ENCODE assay signal across 28 mouse cellular contexts in the genomic region with DNA sequence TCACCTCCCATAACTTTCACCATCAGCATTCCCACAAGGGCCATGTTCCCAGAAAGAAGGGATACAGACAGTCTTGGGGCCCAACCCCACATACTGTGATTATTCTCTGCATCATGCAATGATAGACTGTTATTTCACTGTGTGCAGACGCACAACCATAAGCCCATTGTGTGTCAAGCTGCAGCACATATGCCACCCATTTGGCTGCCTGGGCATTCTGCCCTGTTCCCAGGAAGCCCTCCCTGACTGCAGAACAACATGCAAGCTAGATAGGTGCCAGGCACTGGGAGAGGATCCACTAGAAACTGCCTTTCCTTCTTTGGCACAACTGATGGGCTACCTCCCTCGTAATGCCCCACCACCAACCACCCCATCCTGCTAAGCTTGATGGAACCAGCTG. TPM values are rescaled to one million over a fixed set of nuclear protein-coding genes. Genes with fewer than 3 reads are reported as not detected.
A peak's percentile ranks its signal among the peaks of the same experiment; 100 is the strongest.
DNase-seq lines count a peak whose midpoint lies in the region; ATAC-seq and TF ChIP-seq lines count a peak whose summit lies in the region.
"Had no signal": no experiment of that assay in that cellular context is flagged by ENCODE, and none has a peak within 500 bp of the region (broad histone marks: within the 10 kb centered on the region; RNA-seq: fewer than 3 reads in every experiment).

No protein-coding gene starts in this region.

- H3K4me3 ChIP-seq in midbrain, embryonic 10.5 days = no peak overlapping the region
- H3K4me3 ChIP-seq: embryonic facial prominence, embryonic 13.5 days; erythroblast, embryonic 14.5 days; heart, embryonic 10.5 days; limb, embryonic 10.5 days; liver, embryonic 15.5 days; stomach, embryonic 15.5 days had no signal

- no peaks in the 10 kb centered on the region for H3K36me3 ChIP-seq in midbrain, embryonic 10.5 days
- H3K36me3 ChIP-seq: embryonic facial prominence, embryonic 13.5 days; G1E; heart, embryonic 10.5 days; limb, embryonic 10.5 days; liver, embryonic 15.5 days; stomach, embryonic 15.5 days had no signal

- ATAC-seq in cerebellum, adult (ENCODE audit: insufficient number of reproducible peaks, low FRiP score, low TSS enrichment) = no peak
- no peak for ATAC-seq in frontal cortex, adult (ENCODE audit: low TSS enrichment)
- ATAC-seq: inflammation-experienced regulatory T-cells, adult 6 months; Patski had no signal

- WGBS in midbrain, embryonic 10.5 days = 88% methylated on average over 2 of the region's 2 CpGs

- DNase-seq in cerebellum, adult 9-10 months = peak; percentile 68
- DNase-seq in brain, embryonic 14.5 days (ENCODE audit: low read depth) = peak; percentile 72
- DNase-seq in cerebellum, postnatal 25 days = peak; percentile 49 to 68
- DNase-seq in layer of hippocampus, adult 8-10 months (ENCODE audit: low spot score in 2 of 2) = peak; percentile 72 to 85
- no peak for DNase-seq in midbrain, embryonic 10.5 days (ENCODE audit: low spot score)
- DNase-seq in thymus, postnatal 4 days = no peak
- DNase-seq: adrenal gland, adult 2 months; gastrocnemius, postnatal 10 days; heart, postnatal 4 days; kidney, adult 18-20 months; kidney, postnatal 4 days; liver; lung, postnatal 4 days; right cerebral cortex, adult 18-20 months; right cerebral cortex, postnatal 4 days had no signal

- H3K4me1 ChIP-seq in midbrain, embryonic 10.5 days = no peaks in the 10 kb centered on the region
- H3K4me1 ChIP-seq: embryonic facial prominence, embryonic 13.5 days; limb, embryonic 10.5 days; liver, embryonic 15.5 days; stomach, embryonic 15.5 days had no signal

- no peak for TF ChIP-seq CTCF in brain, embryonic 14.5 days (IDR thresholded peaks at IDR 0.05; ENCODE audit: borderline replicate concordance, extremely low read depth, insufficient read depth, insufficient read length)

- no peak overlapping the region for H3K27ac ChIP-seq in midbrain, embryonic 10.5 days (replicated peaks)
- H3K27ac ChIP-seq: embryonic facial prominence, embryonic 13.5 days; heart, embryonic 10.5 days; hindbrain, embryonic 14.5 days; limb, embryonic 10.5 days; liver, embryonic 15.5 days; stomach, embryonic 15.5 days had no signal

- no peak for TF ChIP-seq POLR2A in brain, embryonic 14.5 days (IDR thresholded peaks at IDR 0.05; ENCODE audit: borderline replicate concordance, extremely low read depth, insufficient read depth, insufficient read length, poor library complexity, severe bottlenecking)

- H3K27me3 ChIP-seq in midbrain, embryonic 10.5 days (ENCODE audit: low read depth, poor library complexity, severe bottlenecking) = no peaks in the 10 kb centered on the region
- H3K27me3 ChIP-seq: CH12.LX; embryonic facial prominence, embryonic 13.5 days; liver, embryonic 15.5 days; stomach, embryonic 15.5 days had no signal

- H3K9me3 ChIP-seq in midbrain, embryonic 10.5 days (replicated peaks) = no peaks in the 10 kb centered on the region
- H3K9me3 ChIP-seq: embryonic facial prominence, embryonic 13.5 days; G1E; heart, embryonic 10.5 days; limb, embryonic 10.5 days; liver, embryonic 15.5 days; stomach, embryonic 15.5 days had no signal

RNA-seq across cellular contexts. Expression of gene Vash1, which starts 10.1 kb away (rescaled TPM):
- polyA plus RNA-seq in brain, embryonic 14.5 days (2012; rRNA removed) = 41.9 and 59.6 TPM in 2 replicates
- total RNA-seq in layer of hippocampus, adult 8-10 months (2022) = 10 to 100 TPM; 32.8 to 42.2 (median 37.2) TPM
- 17.5 and 22.3 TPM in 2 replicates for polyA plus RNA-seq in midbrain, embryonic 10.5 days (2016; fragmentation: Nextera tagmentation; extraction: Ambion mirVana)
- total RNA-seq: G1E had no signal
- polyA plus RNA-seq: erythroblast, embryonic 14.5 days; G1E had no signal

RNA-seq across cellular contexts. Expression of gene Angel1, which starts 57.9 kb away (rescaled TPM):
- polyA plus RNA-seq in brain, embryonic 14.5 days (2012; rRNA removed) = 17.3 and 17.8 TPM in 2 replicates
- 1 to 10 TPM; 5.4 to 8.3 (median 7.1) TPM for total RNA-seq in layer of hippocampus, adult 8-10 months (2022)
- 14.4 and 16.0 TPM in 2 replicates for polyA plus RNA-seq in midbrain, embryonic 10.5 days (2016; fragmentation: Nextera tagmentation; extraction: Ambion mirVana)

Comparison
In these comparisons a context has a peak if more than half of its experiments do, and no peak if none do; other contexts are left out.
1. DNase-seq: peak in cerebellum, adult 9-10 months (single experiment), brain, embryonic 14.5 days (single experiment), cerebellum, postnatal 25 days (2 of 2) and layer of hippocampus, adult 8-10 months (2 of 2); none in midbrain, embryonic 10.5 days (single experiment) and thymus, postnatal 4 days (single experiment).